Mouse (Mus musculus): Measurements from ENCODE around the gene Tmem132d. TPM values are rescaled to one million over a fixed set of nuclear protein-coding genes. Genes with fewer than 3 reads are reported as not detected.
A peak's percentile ranks its signal among the peaks of the same experiment; 100 is the strongest.

Tmem132d gene
- total RNA-seq, 2 experiments from 2014 or later, result 0.03 TPM; not detected in 1

GRCm38 (mm10) chr5:128190243-128190820 lies 242.5 kb downstream of the Tmem132d start:
- Histone ChIP-seq H3K27ac (no peak overlapping the region), H3K4me3 (no peak overlapping the region)
- DNase-seq, result no peak
- TF ChIP-seq CTCF (IDR thresholded peaks at IDR 0.05), result no peak
- intact Hi-C loops (cut with DNase I), result no loop called here

DNA sequence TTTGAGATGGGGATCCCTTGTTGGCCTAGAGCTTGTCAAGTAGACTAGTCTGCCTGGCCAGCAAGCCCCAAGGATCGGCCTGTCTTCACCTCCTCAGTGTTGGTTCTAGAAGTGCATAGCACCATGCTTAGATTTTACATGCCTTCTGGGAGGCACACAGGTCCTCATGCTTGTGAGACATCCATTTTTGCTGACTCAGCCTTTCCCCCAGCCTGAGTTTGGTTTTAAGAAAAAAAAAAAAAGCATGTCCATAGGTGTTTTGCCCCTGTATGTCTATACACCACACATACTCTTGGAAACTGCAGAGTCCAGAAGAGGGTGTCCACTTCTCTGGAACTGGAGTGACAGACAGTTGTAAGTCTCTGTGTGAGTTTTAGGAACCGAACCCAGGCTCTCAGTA lies 256.6 kb downstream of the Tmem132d start:
- TF ChIP-seq CTCF (IDR thresholded peaks at IDR 0.05), result no peak
- no peak for DNase-seq
- H3K4me3 ChIP-seq, result no peak overlapping the region
- no peak overlapping the region for H3K27ac ChIP-seq
- intact Hi-C loops (cut with DNase I), result no loop called here

- Histone ChIP-seq H3K27ac (no peak overlapping the region), H3K4me3 (no peak overlapping the region)
- intact Hi-C loops (cut with DNase I), result no loop called here
- no peak for DNase-seq
- no peak for TF ChIP-seq CTCF (IDR thresholded peaks at IDR 0.05)
Measured at GRCm38 (mm10) chr5:128158901-128159675, 273.8 kb downstream of the Tmem132d start.

DNA sequence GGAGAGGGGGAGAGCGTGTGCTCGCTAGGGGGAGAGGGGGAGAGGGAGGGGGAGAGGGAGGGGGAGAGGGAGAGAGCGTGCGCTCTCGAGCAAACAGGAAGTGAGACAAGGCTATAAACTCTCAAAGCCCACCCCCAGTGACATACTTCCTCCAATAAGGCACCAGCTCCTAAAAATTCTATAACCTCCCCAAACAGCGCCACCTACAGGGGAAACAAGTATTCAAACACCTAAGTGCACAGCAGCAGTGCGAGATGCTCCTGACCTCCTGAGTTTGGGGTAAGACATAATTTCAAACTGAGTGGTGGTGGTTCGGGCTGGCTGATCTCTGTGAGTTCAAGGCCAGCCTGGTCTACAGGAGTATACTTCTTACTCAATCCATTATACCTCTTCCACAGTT lies 281.4 kb downstream of the Tmem132d start:
- no peak overlapping the region for H3K4me3 ChIP-seq
- H3K27ac ChIP-seq, result no peak overlapping the region
- DNase-seq, result no peak
- TF ChIP-seq CTCF (IDR thresholded peaks at IDR 0.05), result no peak; the same call in 1 of the 2 replicates
- intact Hi-C loops (cut with DNase I), result no loop called here

GRCm38 (mm10) chr5:128146901-128147645 lies 285.8 kb downstream of the Tmem132d start:
- Histone ChIP-seq H3K4me3 (no peak overlapping the region), H3K27ac (no peak overlapping the region)
- no peak for TF ChIP-seq CTCF (IDR thresholded peaks at IDR 0.05)
- intact Hi-C loops (cut with DNase I), result no loop called here
- no peak for DNase-seq

DNA sequence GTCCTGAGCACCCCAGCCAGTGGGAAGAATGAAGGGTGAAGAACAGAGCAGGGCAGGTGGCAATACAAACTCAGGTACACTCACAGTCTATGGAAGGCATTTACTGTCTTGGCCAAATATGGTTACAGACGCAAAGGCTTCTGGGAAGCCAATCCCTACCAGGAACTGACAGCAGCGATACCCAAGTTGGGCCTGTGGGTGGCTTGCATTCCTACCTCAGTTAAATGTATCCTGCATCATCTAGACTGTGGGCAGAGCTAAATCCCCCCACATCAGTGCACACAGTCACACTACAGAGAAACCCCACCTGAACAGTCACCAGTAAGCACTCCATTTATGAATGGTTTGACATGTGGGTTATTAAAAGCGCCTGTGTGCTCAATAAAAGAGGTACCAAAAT lies 288.1 kb downstream of the Tmem132d start:
- no peak overlapping the region for H3K27ac ChIP-seq
- intact Hi-C loops (cut with DNase I), result no loop called here
- TF ChIP-seq CTCF (IDR thresholded peaks at IDR 0.05), result no peak
- H3K4me3 ChIP-seq, result no peak overlapping the region
- no peak for DNase-seq

GRCm38 (mm10) chr5:128136818-128137217 lies 296.1 kb downstream of the Tmem132d start:
- no peak for DNase-seq
- H3K27ac ChIP-seq, result no peak overlapping the region
- no peak overlapping the region for H3K4me3 ChIP-seq
- no peak for TF ChIP-seq CTCF (IDR thresholded peaks at IDR 0.05)
- intact Hi-C loops (cut with DNase I), result no loop called here

GRCm38 (mm10) chr5:128122656-128123055 lies 310.2 kb downstream of the Tmem132d start:
- intact Hi-C loops (cut with DNase I), result no loop called here
- H3K27ac ChIP-seq, result no peak overlapping the region
- DNase-seq, result no peak
- no peak overlapping the region for H3K4me3 ChIP-seq
- no peak for TF ChIP-seq CTCF (IDR thresholded peaks at IDR 0.05)

- no peak overlapping the region for H3K27ac ChIP-seq
- intact Hi-C loops (cut with DNase I), result no loop called here
- no peak for DNase-seq
- no peak overlapping the region for H3K4me3 ChIP-seq
- TF ChIP-seq CTCF (IDR thresholded peaks at IDR 0.05), result no peak
Measured at GRCm38 (mm10) chr5:128119171-128119570, 313.7 kb downstream of the Tmem132d start.

GRCm38 (mm10) chr5:128113107-128113506 lies 319.8 kb downstream of the Tmem132d start:
- DNase-seq, result no peak
- Histone ChIP-seq H3K4me3 (no peak overlapping the region), H3K27ac (no peak overlapping the region)
- intact Hi-C loops (cut with DNase I), result no loop called here
- no peak for TF ChIP-seq CTCF (IDR thresholded peaks at IDR 0.05)

GRCm38 (mm10) chr5:128112518-128112917 lies 320.4 kb downstream of the Tmem132d start:
- no peak for TF ChIP-seq CTCF (IDR thresholded peaks at IDR 0.05)
- no peak overlapping the region for H3K27ac ChIP-seq
- no peak for DNase-seq
- intact Hi-C loops (cut with DNase I), result no loop called here
- H3K4me3 ChIP-seq, result no peak overlapping the region

- no peak overlapping the region for H3K4me3 ChIP-seq
- no peak for DNase-seq
- intact Hi-C loops (cut with DNase I), result no loop called here
- peak; percentile 27 for TF ChIP-seq CTCF (IDR thresholded peaks at IDR 0.05)
- H3K27ac ChIP-seq, result no peak overlapping the region
Measured at GRCm38 (mm10) chr5:128111664-128112063, 321.2 kb downstream of the Tmem132d start.

- intact Hi-C loops (cut with DNase I), result no loop called here
- no peak for DNase-seq
- no peak for TF ChIP-seq CTCF (IDR thresholded peaks at IDR 0.05)
- Histone ChIP-seq H3K4me3 (no peak overlapping the region), H3K27ac (no peak overlapping the region)
Measured at GRCm38 (mm10) chr5:128102556-128102955, 330.3 kb downstream of the Tmem132d start.
